Mouse (Mus musculus) thymus, postnatal 14 days (tissue): ENCODE measurements around the gene Gcnt3.

Experiments used
- DNase-seq: peaks from one replicate; pipeline ENCODE4 v3.0.0; 2021

Gene Gcnt3

DNA sequence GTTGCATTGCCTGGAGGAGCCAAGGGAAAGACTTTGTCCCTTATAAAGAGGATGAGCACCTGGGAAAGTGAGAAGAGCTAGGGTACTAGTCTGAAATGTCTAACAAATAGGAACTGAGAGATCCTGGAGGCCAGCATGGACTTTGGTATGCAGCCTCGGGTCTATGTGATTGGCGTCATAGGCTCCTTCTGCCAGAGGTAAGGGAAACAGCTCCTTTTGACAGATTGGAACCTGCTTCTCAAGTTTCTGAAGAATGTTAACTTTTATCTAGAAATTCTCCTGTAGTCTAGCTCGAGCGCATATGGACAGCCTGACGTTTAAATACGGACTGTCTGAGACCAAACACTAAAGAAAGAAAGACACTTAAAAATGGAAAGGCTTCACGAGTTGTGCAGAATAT lies at the start of gene Gcnt3:
TSS of gene Gcnt3 (minus strand) at position 101 of the 400 bp plus-strand sequence.
- DNase-seq = no peak

DNA sequence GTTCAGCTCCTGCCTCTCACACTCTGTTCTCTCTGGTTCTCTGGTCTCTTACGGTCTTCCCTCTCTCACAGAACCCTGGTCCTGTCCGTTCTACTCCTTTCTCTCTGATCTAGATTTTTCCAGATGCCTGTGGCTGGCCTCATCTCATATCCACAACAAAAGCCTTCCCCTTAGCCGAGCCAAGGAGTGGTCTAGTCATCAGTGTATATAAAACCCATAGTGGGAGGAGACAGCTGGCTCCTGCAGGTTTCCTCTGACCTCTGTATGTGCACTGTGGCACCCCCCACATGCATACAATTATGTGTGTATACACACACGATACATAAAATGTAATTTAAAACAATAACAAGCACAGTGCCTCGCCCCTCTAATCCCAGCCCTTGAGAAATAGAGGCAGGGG lies 49.5 kb upstream of the Gcnt3 start:
- no peak for DNase-seq

GRCm38 (mm10) chr9:70086091-70086490 lies 48.2 kb upstream of the Gcnt3 start:
- no peak for DNase-seq

- peak; percentile 47 for DNase-seq
Observed at GRCm38 (mm10) chr9:70084107-70084506, 46.2 kb upstream of the Gcnt3 start.

- peak; percentile 13 for DNase-seq
Observed at GRCm38 (mm10) chr9:70082357-70083204, 44.7 kb upstream of the Gcnt3 start.

DNA sequence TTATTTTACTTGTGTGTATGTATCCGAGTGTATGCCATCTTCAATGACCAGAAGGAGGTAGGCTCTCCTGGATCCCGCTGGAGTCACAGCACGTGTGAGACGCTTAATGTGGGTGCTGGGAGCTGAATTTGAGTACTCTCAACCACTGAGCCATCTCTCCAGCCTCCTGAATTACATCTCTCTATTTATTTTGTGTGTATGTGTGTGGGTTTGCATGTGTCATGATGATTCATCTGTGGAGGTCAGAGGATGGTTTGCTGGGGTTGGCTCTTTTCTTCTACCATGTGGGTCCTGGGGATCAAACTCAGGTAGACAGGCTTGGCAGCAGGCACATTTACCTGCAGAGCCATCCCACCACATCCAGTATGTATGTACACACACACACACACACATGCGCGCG lies 43.9 kb upstream of the Gcnt3 start:
- no peak for DNase-seq

- no peak for DNase-seq
Observed at GRCm38 (mm10) chr9:70080976-70081375, 43.1 kb upstream of the Gcnt3 start.

GRCm38 (mm10) chr9:70080027-70080800 lies 42.3 kb upstream of the Gcnt3 start:
- peak; percentile 79 for DNase-seq

- DNase-seq = peak; percentile 14
Observed at GRCm38 (mm10) chr9:70078034-70078433, 40.1 kb upstream of the Gcnt3 start.

DNA sequence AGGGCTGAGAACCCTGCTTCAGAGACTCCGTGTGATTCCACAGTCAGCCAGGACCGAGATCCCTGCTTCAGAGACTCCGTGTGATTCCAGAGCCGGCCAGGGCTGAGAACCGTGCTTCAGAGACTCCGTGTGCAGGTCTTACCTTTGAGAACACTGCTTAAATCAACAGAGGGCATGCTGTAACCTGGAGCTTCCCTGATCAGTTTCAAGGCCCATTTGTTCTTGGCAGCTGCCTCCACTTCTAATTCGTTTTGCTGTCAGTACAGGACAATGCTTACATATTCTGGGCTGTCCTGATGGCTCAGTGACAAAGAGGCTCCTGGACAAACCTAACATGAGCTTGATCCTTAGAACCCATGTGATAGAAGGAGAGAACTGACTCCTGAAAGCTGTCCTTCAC lies 39.3 kb upstream of the Gcnt3 start:
- no peak for DNase-seq

- DNase-seq = peak; percentile 71
Observed at GRCm38 (mm10) chr9:70072387-70072786, 34.5 kb upstream of the Gcnt3 start.

DNA sequence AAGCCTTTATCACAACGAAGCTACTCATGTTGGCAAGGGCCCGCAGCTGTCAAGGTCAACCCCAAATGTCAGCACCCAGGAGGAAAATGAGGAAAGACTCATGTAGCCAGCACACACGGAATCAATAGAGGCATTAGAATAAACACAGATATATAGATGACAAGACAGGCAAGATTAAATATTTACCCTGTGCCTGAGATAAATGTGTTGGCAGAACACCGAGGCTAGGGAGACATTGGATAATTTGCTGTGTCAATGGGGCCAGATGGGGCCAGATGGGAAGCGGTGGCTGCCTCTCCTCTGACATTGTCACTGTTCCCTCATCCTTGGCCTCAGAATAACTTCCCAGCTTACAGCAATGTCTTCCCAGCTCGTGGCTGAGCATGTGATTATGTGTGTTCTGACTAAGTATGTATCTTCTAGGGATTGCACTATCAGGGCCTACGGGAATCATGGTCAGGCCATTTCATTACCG lies 32.1 kb upstream of the Gcnt3 start:
- no peak for DNase-seq

DNA sequence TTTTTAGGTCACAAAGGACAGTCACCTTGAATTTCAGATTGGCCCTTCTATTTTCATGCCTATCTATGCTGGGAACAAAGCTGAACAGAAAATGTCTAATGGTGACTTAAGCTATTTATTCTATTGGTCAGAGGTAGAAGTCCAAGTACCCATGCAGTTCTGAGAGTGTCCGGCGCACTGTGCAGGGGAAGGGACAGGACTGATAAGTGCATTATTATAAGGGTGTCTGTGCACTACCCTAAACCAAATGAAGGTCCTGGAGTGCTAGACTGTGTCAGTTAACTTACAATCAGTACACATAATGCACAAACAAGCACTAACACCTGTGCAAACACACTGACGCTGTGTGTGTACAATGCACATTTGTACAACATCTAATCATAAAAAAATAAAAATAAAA lies 29.6 kb upstream of the Gcnt3 start:
- DNase-seq = no peak

GRCm38 (mm10) chr9:70062012-70062411 lies 24.1 kb upstream of the Gcnt3 start:
- no peak for DNase-seq

- DNase-seq = no peak
Observed at GRCm38 (mm10) chr9:70053411-70053810, 15.5 kb upstream of the Gcnt3 start.

- no peak for DNase-seq
Observed at GRCm38 (mm10) chr9:70052730-70053129, 14.8 kb upstream of the Gcnt3 start.

DNA sequence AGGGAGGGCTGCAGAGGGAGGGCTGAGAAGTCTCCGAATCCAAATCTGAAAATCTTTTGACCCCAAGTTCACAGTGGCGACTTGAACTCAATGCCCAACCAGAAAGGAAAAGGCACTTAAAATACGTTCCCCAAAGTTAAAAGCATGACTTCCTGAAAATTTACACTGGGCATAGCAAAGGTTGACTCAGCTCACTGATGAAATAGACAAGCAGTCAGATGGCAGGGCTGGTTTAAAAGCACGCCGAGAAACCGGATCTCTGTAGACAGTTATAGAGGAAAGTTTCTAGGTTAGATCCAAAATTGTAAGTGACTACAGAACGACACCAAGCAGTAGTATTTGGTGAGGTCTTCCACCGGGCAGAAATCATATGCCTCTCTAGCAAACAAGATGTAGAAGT lies 12.0 kb upstream of the Gcnt3 start:
- no peak for DNase-seq

GRCm38 (mm10) chr9:70049416-70049783 lies 11.5 kb upstream of the Gcnt3 start:
- no peak for DNase-seq

DNA sequence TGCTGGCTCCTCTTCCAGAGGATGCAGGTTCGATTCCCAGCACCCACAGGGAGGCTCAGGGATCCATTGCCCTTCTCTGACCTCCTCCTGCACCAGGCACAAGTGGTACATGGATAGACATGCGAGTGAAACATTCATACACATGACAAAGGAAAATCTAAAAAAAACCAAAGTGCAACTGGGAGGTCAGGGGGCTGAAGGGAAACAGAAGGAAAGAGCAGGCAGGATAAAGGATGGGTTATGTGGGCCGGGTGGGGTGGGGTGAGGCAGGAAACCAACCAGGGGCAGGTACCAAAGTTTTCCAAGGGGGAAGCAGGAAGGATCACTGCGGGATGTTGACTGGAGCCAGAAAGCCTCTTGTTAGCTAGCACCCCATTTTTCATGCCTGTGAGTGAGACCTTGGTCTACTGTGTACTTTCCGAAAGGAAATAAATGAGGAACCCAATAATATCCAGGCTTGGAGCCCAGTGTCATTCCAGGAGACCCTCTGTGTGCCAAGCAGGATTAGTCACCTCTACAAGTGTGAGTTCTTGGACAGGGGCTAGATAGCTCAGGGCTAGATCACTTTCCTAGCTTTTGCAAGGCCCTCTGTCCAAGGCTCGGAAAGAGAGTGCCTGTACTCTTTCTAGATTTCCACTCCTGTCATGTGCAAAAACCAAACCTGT lies 11.0 kb upstream of the Gcnt3 start:
- DNase-seq = no peak

DNA sequence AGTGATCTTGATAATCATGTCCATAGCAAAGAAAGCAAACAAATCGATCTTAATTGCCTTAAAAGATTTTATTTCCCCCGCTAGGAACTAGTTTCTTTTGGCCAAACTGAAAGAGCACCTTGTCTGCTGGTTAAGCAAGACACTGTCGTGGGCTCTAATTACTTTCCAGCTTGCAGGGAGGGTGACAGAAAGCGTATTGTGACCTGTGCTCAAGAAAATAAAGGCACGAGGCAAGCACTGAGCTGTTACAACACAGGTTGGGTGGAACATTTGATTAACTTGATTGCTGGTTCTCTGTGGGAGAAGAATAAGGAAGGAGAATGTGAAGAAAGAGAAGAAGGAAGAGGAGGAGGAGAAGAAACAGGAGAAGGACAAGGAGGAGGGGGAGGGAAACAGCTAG lies 10.4 kb upstream of the Gcnt3 start:
- no peak for DNase-seq

GRCm38 (mm10) chr9:70047839-70048238 lies 10.0 kb upstream of the Gcnt3 start:
- no peak for DNase-seq

DNA sequence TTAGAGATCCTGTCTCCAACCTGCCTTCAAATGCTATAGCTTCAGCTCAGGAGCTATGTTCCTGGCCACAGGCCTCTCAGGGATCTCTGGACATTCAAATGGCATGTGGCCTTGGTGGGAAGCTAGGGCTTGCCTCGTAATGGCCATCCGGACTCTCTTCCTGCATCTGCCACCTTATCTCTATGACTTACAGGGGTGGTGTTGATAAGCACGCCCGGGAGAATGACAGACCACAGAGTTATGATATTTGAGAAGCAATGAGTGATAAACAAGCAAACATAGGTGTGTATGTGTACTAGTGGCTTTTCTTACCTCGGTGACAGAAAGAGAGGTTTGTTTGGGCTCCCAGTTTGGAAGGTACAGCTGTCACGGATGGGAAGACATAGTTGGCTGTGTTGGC lies 8.4 kb upstream of the Gcnt3 start:
- no peak for DNase-seq

- no peak for DNase-seq
Observed at GRCm38 (mm10) chr9:70044865-70045264, 7.0 kb upstream of the Gcnt3 start.

DNA sequence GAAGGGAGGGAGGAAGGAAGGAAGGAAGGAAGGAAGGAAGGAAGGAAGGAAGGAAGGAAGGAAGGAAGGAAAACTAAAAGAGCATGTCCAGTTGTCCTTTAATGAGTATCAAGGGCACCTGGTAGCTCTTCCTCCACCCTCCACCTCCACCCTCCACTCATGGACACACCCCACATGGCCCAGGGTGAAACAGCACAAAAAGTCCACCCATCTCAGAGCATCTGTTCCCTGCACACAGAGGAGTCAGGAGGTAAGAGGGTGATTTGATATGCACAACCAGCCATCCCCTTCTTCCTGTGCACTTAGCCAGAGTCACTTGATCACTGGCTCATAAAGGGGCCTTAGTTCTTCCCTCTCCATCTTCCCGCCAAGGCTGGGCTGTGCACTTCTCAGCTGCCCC lies 5.0 kb upstream of the Gcnt3 start:
- DNase-seq = no peak
